Mouse (Mus musculus) heart, postnatal 36 days (tissue): Measurements from ENCODE around the gene Prkd1. TPM values are rescaled to one million over a fixed set of nuclear protein-coding genes. Genes with fewer than 3 reads are reported as not detected.

Source experiments
- DNase-seq, 2 experiments: peaks; one replicate each; pipeline ENCODE4 v3.0.0; 2021 to 2022
- intact Hi-C: fragments of 180-260 bp; cut with DNase I; formaldehyde crosslinking; loops from one replicate; pipeline ENCODE4 v1.15.1; 2025
- total RNA-seq, 2 experiments: library from RNA; stranded (reverse); gene quantifications; 2 replicates each; pipeline ENCODE4 v1.2.3; 2021

Gene Prkd1
- total RNA-seq, 2 experiments from 2014 or later, result 6.3 to 8.5 TPM

GRCm38 (mm10) chr12:50565198-50565597 lies 83.7 kb downstream of the Prkd1 start:
- intact Hi-C loops, result no loop called here
- no peak for DNase-seq

GRCm38 (mm10) chr12:50560536-50560935 lies 88.4 kb downstream of the Prkd1 start:
- no peak for DNase-seq
- intact Hi-C loops, result no loop called here

GRCm38 (mm10) chr12:50558231-50558630 lies 90.7 kb downstream of the Prkd1 start:
- DNase-seq, result no peak
- intact Hi-C loops, result no loop called here

- intact Hi-C loops, result no loop called here
Measured at GRCm38 (mm10) chr12:50554214-50554613, 94.7 kb downstream of the Prkd1 start.

GRCm38 (mm10) chr12:50549860-50550555 lies 98.9 kb downstream of the Prkd1 start:
- intact Hi-C loops, result loop anchor here (5.0 kb wide), 2 partner anchors 38 to 97 kb away; partner anchors contain the start of gene Prkd1

More at GRCm38 (mm10) chr12:50554214-50554613, 94.7 kb downstream of the Prkd1 start:
- DNase-seq, result no peak

GRCm38 (mm10) chr12:50546394-50546793 lies 102.5 kb downstream of the Prkd1 start:
- intact Hi-C loops, result loop anchor here (5.0 kb wide), 2 partner anchors 34 to 101 kb away; partner anchors contain the start of gene Prkd1

More at GRCm38 (mm10) chr12:50549860-50550555, 98.9 kb downstream of the Prkd1 start:
- peak; percentile 52 to 57 for DNase-seq

GRCm38 (mm10) chr12:50545610-50545919 lies 103.3 kb downstream of the Prkd1 start:
- intact Hi-C loops, result loop anchor here (5.0 kb wide), 2 partner anchors 33 to 102 kb away; partner anchors contain the start of gene Prkd1
- peak in 1 of 2 experiments; percentile 8 for DNase-seq

More at GRCm38 (mm10) chr12:50546394-50546793, 102.5 kb downstream of the Prkd1 start:
- peak; percentile 11 to 13 for DNase-seq

- intact Hi-C loops, result loop anchor here (5.0 kb wide), 2 partner anchors 33 to 102 kb away; partner anchors contain the start of gene Prkd1
- DNase-seq, result peak; percentile 33 to 34
Measured at GRCm38 (mm10) chr12:50544855-50545609, 103.9 kb downstream of the Prkd1 start.

GRCm38 (mm10) chr12:50540793-50541192 lies 108.1 kb downstream of the Prkd1 start:
- no peak for DNase-seq
- intact Hi-C loops, result no loop called here

- DNase-seq, result no peak
- intact Hi-C loops, result no loop called here
Measured at GRCm38 (mm10) chr12:50538296-50538965, 110.5 kb downstream of the Prkd1 start.

- intact Hi-C loops, result no loop called here
- DNase-seq, result no peak
Measured at GRCm38 (mm10) chr12:50537761-50538160, 111.1 kb downstream of the Prkd1 start.

- no peak for DNase-seq
- intact Hi-C loops, result no loop called here
Measured at GRCm38 (mm10) chr12:50537006-50537405, 111.9 kb downstream of the Prkd1 start.

GRCm38 (mm10) chr12:50528633-50529032 lies 120.3 kb downstream of the Prkd1 start:
- intact Hi-C loops, result no loop called here
- no peak for DNase-seq

GRCm38 (mm10) chr12:50524061-50524460 lies 124.8 kb downstream of the Prkd1 start:
- no peak for DNase-seq
- intact Hi-C loops, result no loop called here

- no peak for DNase-seq
- intact Hi-C loops, result loop anchor here (5.0 kb wide), 1 partner anchor 33 kb away; no protein-coding TSS in a partner anchor
Measured at GRCm38 (mm10) chr12:50514526-50514925, 134.4 kb downstream of the Prkd1 start.

GRCm38 (mm10) chr12:50511486-50512225 lies 137.2 kb downstream of the Prkd1 start:
- intact Hi-C loops, result loop anchor here (5.0 kb wide), 1 partner anchor 36 kb away; no protein-coding TSS in a partner anchor
- peak; percentile 7 to 23 for DNase-seq

- no peak for DNase-seq
- intact Hi-C loops, result no loop called here
Measured at GRCm38 (mm10) chr12:50508762-50509161, 140.1 kb downstream of the Prkd1 start.

GRCm38 (mm10) chr12:50499796-50500504 lies 148.9 kb downstream of the Prkd1 start:
- DNase-seq, result no peak
- intact Hi-C loops, result no loop called here

- DNase-seq, result no peak
- intact Hi-C loops, result no loop called here
Measured at GRCm38 (mm10) chr12:50496006-50496405, 152.9 kb downstream of the Prkd1 start.
